Mouse (Mus musculus) kidney, adult 2 months (tissue): ENCODE results near the gene Olfr394.
"Not testable (repeated sequence)": the region's sequence is repeated elsewhere in the genome, so short reads cannot be mapped to it uniquely, and the experiment has no call there.

Experiments
- CTCF ChIP-seq: fragments of 200-500 bp; conservative IDR thresholded peaks from 2 replicates; pipeline ENCODE4 v1.5.1; 2011; ENCODE audit warnings: low read depth, mild to moderate bottlenecking, control low read depth, low read length, moderate library complexity, mixed read lengths; ENCODE audit not compliant: insufficient read depth, insufficient read length
- POLR2A ChIP-seq: fragments of 200-500 bp; IDR thresholded peaks from one replicate; pipeline ENCODE4 v1.6.1; 2011; ENCODE audit warnings: low read depth, low read length, control low read depth

GRCm38 (mm10) chr11:73909199-73909598, 18.6 kb upstream of the Olfr394 start, which contains the start of gene Olfr395:
- TF ChIP-seq CTCF, POLR2A: not testable (repeated sequence)
